Mouse (Mus musculus): ENCODE results near the gene Zfp580.

DNA sequence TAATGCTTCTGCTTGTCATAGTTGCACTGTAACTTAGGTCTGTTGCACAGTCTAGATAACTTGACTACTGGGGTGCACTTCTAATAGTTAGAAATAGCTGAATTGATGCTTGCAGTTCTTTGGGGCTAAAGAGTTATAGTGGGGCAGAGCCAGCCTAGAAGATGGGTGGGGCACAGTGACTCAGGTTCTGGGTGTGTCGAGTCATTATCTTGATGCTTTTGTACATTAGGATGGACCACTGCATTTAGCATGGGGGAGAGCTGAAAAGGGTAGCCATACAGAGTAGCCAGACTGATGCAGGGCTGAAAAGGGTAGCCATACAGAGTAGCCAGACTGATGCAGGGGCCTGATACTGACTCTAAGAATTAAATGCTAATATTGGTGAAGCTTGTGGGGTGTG, 22.2 kb downstream of the Zfp580 start:
- TF ChIP-seq CTCF (IDR thresholded peaks at IDR 0.05; ENCODE audit: borderline replicate concordance, control insufficient read depth, extremely low read depth, insufficient read depth, low read length, poor library complexity) (no peak), POLR2A (IDR thresholded peaks at IDR 0.05; ENCODE audit: control insufficient read depth, extremely low read depth, insufficient read depth, low read length, poor library complexity) (no peak)
